Comparison of ENCODE assay signal across 22 mouse cellular contexts in the genomic region with DNA sequence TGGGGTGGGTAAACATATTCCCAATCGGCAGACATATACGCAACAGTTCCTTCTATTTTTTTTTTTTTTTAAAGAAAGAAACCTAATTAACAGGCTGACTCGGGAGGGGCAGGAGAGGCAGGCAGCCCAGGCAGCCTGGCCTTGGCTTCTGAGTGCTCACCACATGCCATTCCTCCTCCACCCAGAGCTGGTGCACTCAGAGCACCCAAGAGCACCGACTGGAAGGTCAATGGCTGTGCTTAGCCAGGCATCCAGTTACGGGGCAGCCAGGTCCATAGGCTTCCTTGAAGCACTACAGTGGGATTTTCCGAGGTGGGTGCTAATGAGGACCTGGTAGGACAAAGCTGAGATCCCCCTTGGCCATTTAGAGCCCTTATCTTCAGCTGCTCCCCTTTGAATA. TPM values are rescaled to one million over a fixed set of nuclear protein-coding genes. Genes with fewer than 3 reads are reported as not detected.
DNase-seq lines count a peak whose midpoint lies in the region; ATAC-seq and TF ChIP-seq lines count a peak whose summit lies in the region.
"Had no signal": no experiment of that assay in that cellular context is flagged by ENCODE, and none has a peak within 500 bp of the region (broad histone marks: within the 10 kb centered on the region; RNA-seq: fewer than 3 reads in every experiment).

No protein-coding gene starts in this region.

- no peak overlapping the region for H3K4me2 ChIP-seq in kidney, embryonic 16.5 days (replicated peaks; ENCODE audit: low read depth, low read length)
- H3K4me2 ChIP-seq: embryonic facial prominence, embryonic 12.5 days; forebrain, embryonic 13.5 days; hindbrain, embryonic 13.5 days had no signal

- ATAC-seq in kidney, embryonic 16.5 days (ENCODE audit: low FRiP score, low TSS enrichment), result no peak
- ATAC-seq: forebrain, embryonic 13.5 days; hindbrain, postnatal 0 days had no signal

- DNase-seq in gastrocnemius, adult 2 months, result no peak
- DNase-seq in gastrocnemius, postnatal 25 days, result no peak
- peak; percentile 31 for DNase-seq in kidney, adult 2 months
- DNase-seq in kidney, postnatal 14 days, result no peak
- peak; percentile 18 to 57 for DNase-seq in kidney, postnatal 25 days
- peak; percentile 51 for DNase-seq in ZHBTc4 (ENCODE audit: low read depth, low spot score)
- DNase-seq in cerebellum, adult 8-10 months, result no peak
- DNase-seq: cerebellum, adult 11 months; cerebellum, adult 9-10 months; cerebellum, postnatal 25 days; forebrain, postnatal 0 days; gastrocnemius, postnatal 36 days; heart, adult 18-20 months; heart, postnatal 10 days had no signal

- intact Hi-C loops in gastrocnemius, adult 2 months (cut with DNase I), result loop anchor here (10.0 kb wide), 1 partner anchor 77 kb away; a partner anchor contains a TSS

- H3K27me3 ChIP-seq in kidney, adult 2 months (replicated peaks; ENCODE audit: control insufficient read depth, insufficient read depth, low read length), result no peaks in the 10 kb centered on the region
- H3K27me3 ChIP-seq in kidney, embryonic 16.5 days (ENCODE audit: insufficient read depth, low read length), result no peaks in the 10 kb centered on the region
- H3K27me3 ChIP-seq: embryonic facial prominence, embryonic 12.5 days; forebrain, embryonic 13.5 days; hindbrain, embryonic 13.5 days had no signal

- TF ChIP-seq POLR2A in kidney, adult 2 months (IDR thresholded peaks at IDR 0.05; ENCODE audit: low read depth, low read length), result no peak

- 0 out of 2 replicates have a peak, but pooled peaks cover 1% of the 10 kb centered on the region for H3K4me1 ChIP-seq in kidney, adult 2 months (ENCODE audit: control insufficient read depth, insufficient read depth, low read length)
- no peaks in the 10 kb centered on the region for H3K4me1 ChIP-seq in kidney, embryonic 16.5 days (ENCODE audit: insufficient read depth, low read length)
- H3K4me1 ChIP-seq: embryonic facial prominence, embryonic 12.5 days; forebrain, embryonic 13.5 days had no signal

- no peaks in the 10 kb centered on the region for H3K36me3 ChIP-seq in kidney, adult 2 months (ENCODE audit: control insufficient read depth, insufficient read depth, low read length)
- no peaks in the 10 kb centered on the region for H3K36me3 ChIP-seq in kidney, embryonic 16.5 days (ENCODE audit: insufficient read depth, low read length)
- H3K36me3 ChIP-seq: embryonic facial prominence, embryonic 12.5 days; G1E; hindbrain, embryonic 13.5 days had no signal

- 49% methylated on average over 6 of the region's 6 CpGs for WGBS in kidney, adult 2 months
- WGBS in kidney, embryonic 16.5 days, result 71% methylated on average over 6 of the region's 6 CpGs

- no peak overlapping the region for H3K9ac ChIP-seq in kidney, embryonic 16.5 days (replicated peaks; ENCODE audit: low read length)
- H3K9ac ChIP-seq: embryonic facial prominence, embryonic 12.5 days; forebrain, embryonic 13.5 days; forebrain, postnatal 0 days; hindbrain, embryonic 13.5 days had no signal

- H3K9me3 ChIP-seq in kidney, embryonic 16.5 days (ENCODE audit: low read length), result no peaks in the 10 kb centered on the region
- H3K9me3 ChIP-seq: embryonic facial prominence, embryonic 12.5 days; forebrain, embryonic 13.5 days; G1E; hindbrain, embryonic 13.5 days had no signal

- H3K27ac ChIP-seq in gastrocnemius, adult 2 months, result peak overlapping the region; percentile 1; the same call in 1 of the 2 replicates
- H3K27ac ChIP-seq in kidney, adult 2 months (ENCODE audit: insufficient read depth, low read depth, low read length), result no peak overlapping the region
- H3K27ac ChIP-seq in kidney, embryonic 16.5 days (ENCODE audit: low read length), result no peak overlapping the region
- H3K27ac ChIP-seq: embryonic facial prominence, embryonic 12.5 days; forebrain, embryonic 13.5 days; hindbrain, embryonic 13.5 days; hindbrain, postnatal 0 days had no signal

- TF ChIP-seq CTCF in gastrocnemius, adult 2 months (IDR thresholded peaks at IDR 0.05), result no peak
- TF ChIP-seq CTCF in kidney, adult 2 months (conservative IDR thresholded peaks at IDR 0.05; ENCODE audit: insufficient read depth, insufficient read length, low read depth, low read length), result no peak

- H3K4me3 ChIP-seq in gastrocnemius, adult 2 months, result no peak overlapping the region
- H3K4me3 ChIP-seq in kidney, adult 2 months (ENCODE audit: insufficient read depth, low read depth, low read length), result no peak overlapping the region
- no peak overlapping the region for H3K4me3 ChIP-seq in kidney, embryonic 16.5 days (ENCODE audit: low read length)
- H3K4me3 ChIP-seq: embryonic facial prominence, embryonic 12.5 days; forebrain, embryonic 13.5 days; hindbrain, embryonic 13.5 days had no signal

RNA-seq across cellular contexts. Expression of a gene that starts 11.5 kb away (rescaled TPM):
- not detected for total RNA-seq in gastrocnemius, adult 2 months (2021)
- not detected for total RNA-seq in gastrocnemius, postnatal 25 days (2021)
- 5.6 and 6.9 TPM in 2 replicates for polyA plus RNA-seq in kidney, adult 2 months (2012; rRNA removed)
- 3.7 and 4.3 TPM in 2 replicates for polyA plus RNA-seq in kidney, embryonic 16.5 days (2015; fragmentation: Nextera tagmentation; extraction: Ambion mirVana)
- total RNA-seq: gastrocnemius, adult 18-20 months; heart, adult 18-20 months; hematopoietic stem cell, adult 5-6 weeks had no signal

Comparison
In these comparisons a context has a peak if more than half of its experiments do, and no peak if none do; other contexts are left out.
1. DNase-seq: peak in kidney, adult 2 months (single experiment), kidney, postnatal 25 days (2 of 2) and ZHBTc4 (single experiment); none in gastrocnemius, adult 2 months (single experiment), gastrocnemius, postnatal 25 days (single experiment), kidney, postnatal 14 days (single experiment) and cerebellum, adult 8-10 months (single experiment).